Mouse (Mus musculus): ENCODE measurements around the gene Prr19. TPM values are rescaled to one million over a fixed set of nuclear protein-coding genes. Genes with fewer than 3 reads are reported as not detected.

Gene Prr19
- polyA plus RNA-seq, 1 experiment from 2014 or later: 1.1 TPM

- DNase-seq (ENCODE audit: low spot score): no peak
- Histone ChIP-seq H3K36me3 (no peaks in the 10 kb centered on the region), H3K9me3 (replicated peaks) (no peaks in the 10 kb centered on the region), H3K4me3 (peak overlapping the region; percentile 73), H3K27ac (replicated peaks) (peak overlapping the region; percentile 78; the same call in 1 of the 2 replicates), H3K27me3 (ENCODE audit: low read depth, poor library complexity, severe bottlenecking) (peaks cover 58% of the 10 kb centered on the region), H3K4me1 (peaks cover 26% of the 10 kb centered on the region)
- WGBS: 1% methylated on average over 2 of the region's 2 CpGs
These were observed 4.3 kb downstream of the Prr19 start for GRCm38 (mm10) chr7:25305481-25305880.

GRCm38 (mm10) chr7:25305956-25306613 lies 4.9 kb downstream of the Prr19 start, which contains the start of gene Tmem145:
Gene Tmem145 (plus strand): TSS chr7:25306106.
- peak; percentile 62 for DNase-seq (ENCODE audit: low spot score)
- WGBS: under 1% methylated on average over 47 of the region's 47 CpGs
- H3K4me3 ChIP-seq: peak within 1 kb of the TSS; percentile 73
- H3K27ac ChIP-seq (replicated peaks): peak within 1 kb of the TSS; percentile 78
- H3K36me3 ChIP-seq: no peaks in the 10 kb centered on the region
- H3K9me3 ChIP-seq (replicated peaks): no peaks in the 10 kb centered on the region
- peaks cover 22% of the 10 kb centered on the region for H3K4me1 ChIP-seq
- H3K27me3 ChIP-seq (ENCODE audit: low read depth, poor library complexity, severe bottlenecking): peaks cover 61% of the 10 kb centered on the region

GRCm38 (mm10) chr7:25306614-25306996 lies 5.4 kb downstream of the Prr19 start:
- no peaks in the 10 kb centered on the region for H3K9me3 ChIP-seq (replicated peaks)
- H3K4me3 ChIP-seq: peak overlapping the region; percentile 73
- no peak for DNase-seq (ENCODE audit: low spot score)
- no peak overlapping the region for H3K27ac ChIP-seq (replicated peaks)
- 45% methylated on average over 2 of the region's 2 CpGs for WGBS
- H3K27me3 ChIP-seq (ENCODE audit: low read depth, poor library complexity, severe bottlenecking): peaks cover 66% of the 10 kb centered on the region
- peaks cover 17% of the 10 kb centered on the region for H3K4me1 ChIP-seq
- no peaks in the 10 kb centered on the region for H3K36me3 ChIP-seq

GRCm38 (mm10) chr7:25308702-25309318 lies 7.6 kb downstream of the Prr19 start:
- DNase-seq (ENCODE audit: low spot score): no peak
- Histone ChIP-seq H3K9me3 (replicated peaks) (no peaks in the 10 kb centered on the region), H3K4me3 (no peak overlapping the region), H3K27ac (replicated peaks) (no peak overlapping the region), H3K36me3 (no peaks in the 10 kb centered on the region), H3K4me1 (peaks cover 17% of the 10 kb centered on the region), H3K27me3 (ENCODE audit: low read depth, poor library complexity, severe bottlenecking) (peaks cover 75% of the 10 kb centered on the region)
- 76% methylated on average over 15 of the region's 17 CpGs for WGBS

GRCm38 (mm10) chr7:25309425-25309824 lies 8.2 kb downstream of the Prr19 start:
- 92% methylated on average over 9 of the region's 9 CpGs for WGBS
- peaks cover 17% of the 10 kb centered on the region for H3K4me1 ChIP-seq
- DNase-seq (ENCODE audit: low spot score): no peak
- H3K9me3 ChIP-seq (replicated peaks): no peaks in the 10 kb centered on the region
- H3K36me3 ChIP-seq: no peaks in the 10 kb centered on the region
- H3K4me3 ChIP-seq: no peak overlapping the region
- H3K27ac ChIP-seq (replicated peaks): no peak overlapping the region
- H3K27me3 ChIP-seq (ENCODE audit: low read depth, poor library complexity, severe bottlenecking): peaks cover 80% of the 10 kb centered on the region

GRCm38 (mm10) chr7:25311193-25311592 lies 10.0 kb downstream of the Prr19 start:
- Histone ChIP-seq H3K9me3 (replicated peaks) (no peaks in the 10 kb centered on the region), H3K4me1 (peaks cover 23% of the 10 kb centered on the region), H3K27me3 (ENCODE audit: low read depth, poor library complexity, severe bottlenecking) (peaks cover 85% of the 10 kb centered on the region), H3K4me3 (no peak overlapping the region), H3K36me3 (no peaks in the 10 kb centered on the region), H3K27ac (replicated peaks) (no peak overlapping the region)
- 83% methylated on average over 11 of the region's 11 CpGs for WGBS
- DNase-seq (ENCODE audit: low spot score): no peak

- Histone ChIP-seq H3K9me3 (replicated peaks) (no peaks in the 10 kb centered on the region), H3K4me1 (peaks cover 33% of the 10 kb centered on the region), H3K36me3 (no peaks in the 10 kb centered on the region), H3K27me3 (ENCODE audit: low read depth, poor library complexity, severe bottlenecking) (peaks cover 64% of the 10 kb centered on the region), H3K27ac (replicated peaks) (no peak overlapping the region), H3K4me3 (no peak overlapping the region)
- DNase-seq (ENCODE audit: low spot score): no peak
- WGBS: 45% methylated on average over 7 of the region's 7 CpGs
These were observed 12.1 kb downstream of the Prr19 start for GRCm38 (mm10) chr7:25313325-25313724.

- H3K4me3 ChIP-seq: peak overlapping the region; percentile 84
- H3K9me3 ChIP-seq (replicated peaks): no peaks in the 10 kb centered on the region
- 2% methylated on average over 51 of the region's 51 CpGs for WGBS
- no peak for DNase-seq (ENCODE audit: low spot score)
- peaks cover 6% of the 10 kb centered on the region; the same call in 1 of the 2 replicates for H3K36me3 ChIP-seq
- peak overlapping the region; percentile 75 for H3K27ac ChIP-seq (replicated peaks)
- H3K27me3 ChIP-seq (ENCODE audit: low read depth, poor library complexity, severe bottlenecking): peaks cover 52% of the 10 kb centered on the region
- H3K4me1 ChIP-seq: peaks cover 38% of the 10 kb centered on the region
These were observed 13.5 kb downstream of the Prr19 start for GRCm38 (mm10) chr7:25314606-25315305.

GRCm38 (mm10) chr7:25315306-25316041 lies 14.3 kb downstream of the Prr19 start:
- Histone ChIP-seq H3K27me3 (ENCODE audit: low read depth, poor library complexity, severe bottlenecking) (peaks cover 52% of the 10 kb centered on the region), H3K36me3 (peaks cover 12% of the 10 kb centered on the region), H3K4me1 (peaks cover 38% of the 10 kb centered on the region), H3K4me3 (peak overlapping the region; percentile 84), H3K27ac (replicated peaks) (peak overlapping the region; percentile 75), H3K9me3 (replicated peaks) (no peaks in the 10 kb centered on the region)
- under 1% methylated on average over 69 of the region's 69 CpGs for WGBS
- peak; percentile 62 for DNase-seq (ENCODE audit: low spot score)

- no peaks in the 10 kb centered on the region for H3K9me3 ChIP-seq (replicated peaks)
- H3K36me3 ChIP-seq: peaks cover 12% of the 10 kb centered on the region
- H3K4me3 ChIP-seq: peak within 1 kb of the TSS; percentile 84
- WGBS: under 1% methylated on average over 52 of the region's 52 CpGs
- peaks cover 42% of the 10 kb centered on the region for H3K27me3 ChIP-seq (ENCODE audit: low read depth, poor library complexity, severe bottlenecking)
- peak within 1 kb of the TSS; percentile 90 for H3K27ac ChIP-seq (replicated peaks)
- H3K4me1 ChIP-seq: peaks cover 46% of the 10 kb centered on the region
- DNase-seq (ENCODE audit: low spot score): peak; percentile 97
These were observed 15.6 kb downstream of the Prr19 start, which contains the start of gene Megf8 for GRCm38 (mm10) chr7:25316532-25317445. Gene Megf8 (plus strand): TSS chr7:25317164.

- Histone ChIP-seq H3K27ac (replicated peaks) (peak overlapping the region; percentile 90), H3K4me1 (peaks cover 54% of the 10 kb centered on the region), H3K9me3 (replicated peaks) (no peaks in the 10 kb centered on the region), H3K4me3 (peak overlapping the region; percentile 84), H3K27me3 (ENCODE audit: low read depth, poor library complexity, severe bottlenecking) (peaks cover 35% of the 10 kb centered on the region), H3K36me3 (peaks cover 12% of the 10 kb centered on the region)
- 20% methylated on average over 21 of the region's 21 CpGs for WGBS
- DNase-seq (ENCODE audit: low spot score): no peak
These were observed 16.3 kb downstream of the Prr19 start for GRCm38 (mm10) chr7:25317446-25317999.

All from midbrain, embryonic 10.5 days (tissue).